Mouse (Mus musculus): ENCODE measurements around the gene Sema4a. TPM values are rescaled to one million over a fixed set of nuclear protein-coding genes. Genes with fewer than 3 reads are reported as not detected.
A peak's percentile ranks its signal among the peaks of the same experiment; 100 is the strongest.

Sema4a gene
- total and polyA plus RNA-seq, 3 experiments = 33.5 to 45.3 TPM; not detected in 1

DNA sequence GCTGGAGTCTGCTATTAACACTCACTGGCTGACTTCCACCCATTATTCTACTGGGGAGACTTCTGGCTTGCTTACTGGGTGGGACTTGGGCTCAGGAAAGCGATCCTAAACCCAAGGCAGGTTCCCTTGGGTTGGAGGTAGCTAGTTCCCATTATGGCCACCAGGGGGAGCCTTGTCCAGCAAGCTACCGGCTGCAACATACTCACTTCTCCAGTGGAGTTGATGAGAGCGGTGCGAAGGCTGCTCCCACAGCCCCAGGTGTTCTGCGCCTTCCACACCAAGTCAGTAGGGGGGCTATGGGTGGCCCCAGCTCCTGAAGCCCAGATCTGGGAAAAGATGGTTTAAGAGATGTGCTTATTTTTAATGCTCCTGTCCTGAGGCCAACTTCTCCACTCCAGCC lies 22.6 kb upstream of the Sema4a start (continued):
- TF ChIP-seq E2F4 (IDR thresholded peaks at IDR 0.05; ENCODE audit: borderline replicate concordance, low read depth, low read length) (no peak), MEF2A (IDR thresholded peaks at IDR 0.05; ENCODE audit: extremely low read depth, insufficient replicate concordance, low read depth, low read length, poor library complexity, severe bottlenecking) (no peak), TAL1 (IDR thresholded peaks at IDR 0.05; ENCODE audit: low read length) (no peak), NELFE (IDR thresholded peaks at IDR 0.05; ENCODE audit: low read depth, low read length) (no peak), SMC3 (IDR thresholded peaks at IDR 0.05; ENCODE audit: low read depth, low read length) (peak; percentile 99), CTCF (IDR thresholded peaks at IDR 0.05 in 2 of 3, conservative IDR thresholded peaks at IDR 0.05 in 1 of 3; ENCODE audit: control insufficient read depth in 1 of 3, insufficient read depth in 1 of 3, low read depth in 2 of 3, low read length in 3 of 3, poor library complexity in 1 of 3, severe bottlenecking in 1 of 3) (peak; percentile 98 to 99 (median 99)), UBTF (IDR thresholded peaks at IDR 0.05; ENCODE audit: borderline replicate concordance, insufficient read depth, low read depth, low read length) (no peak), MXI1 (IDR thresholded peaks at IDR 0.05; ENCODE audit: low read depth, low read length) (peak; percentile 90), ZC3H11A (IDR thresholded peaks at IDR 0.05; ENCODE audit: low read depth, low read length) (peak; percentile 94), JUND (IDR thresholded peaks at IDR 0.05; ENCODE audit: low read depth, low read length) (no peak), ZMIZ1 (IDR thresholded peaks at IDR 0.05; ENCODE audit: low read depth, low read length) (no peak), ZKSCAN1 (IDR thresholded peaks at IDR 0.05; ENCODE audit: low read depth, low read length) (no peak)

DNA sequence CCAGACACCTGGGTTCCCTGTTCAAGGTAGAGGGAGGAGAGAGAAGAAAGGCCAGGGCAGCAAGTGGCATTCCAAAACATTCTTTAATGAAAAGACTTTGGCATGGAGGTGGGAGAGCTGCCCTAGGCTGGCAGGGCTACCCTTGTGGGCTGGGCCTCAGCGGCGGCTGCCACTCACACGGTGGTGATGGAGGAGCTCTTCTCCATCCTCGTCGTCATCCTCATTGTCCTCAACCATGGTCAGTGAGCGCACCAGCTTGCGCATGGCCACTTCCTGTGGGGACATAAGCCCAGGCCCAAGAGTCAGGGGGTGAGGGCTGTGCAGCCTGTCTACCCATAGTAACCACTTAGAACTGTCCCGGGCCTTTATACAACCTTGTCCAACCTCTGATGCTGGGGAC lies 22.2 kb upstream of the Sema4a start:
- Histone ChIP-seq H3K4me3 (ENCODE audit: control insufficient read depth in 1 of 2, insufficient read depth in 1 of 2, low read depth in 2 of 2, low read length in 2 of 2) (no peak overlapping the region), H3K27me3 (ENCODE audit: control insufficient read depth in 1 of 2, insufficient read depth in 2 of 2, low read length in 2 of 2) (no peaks in the 10 kb centered on the region), H3K27ac (ENCODE audit: control insufficient read depth, low read depth, low read length) (no peak overlapping the region), H3K9me3 (replicated peaks; ENCODE audit: insufficient read depth, low read length) (no peaks in the 10 kb centered on the region), H3K79me2 (ENCODE audit: control insufficient read depth, insufficient read depth, low read length, poor library complexity) (no peaks in the 10 kb centered on the region), H3K9ac (ENCODE audit: control insufficient read depth, low read depth, low read length, poor library complexity, severe bottlenecking) (no peak overlapping the region), H3K4me1 (ENCODE audit: control insufficient read depth in 1 of 2, insufficient read depth in 2 of 2, low read length in 2 of 2) (no peaks in the 10 kb centered on the region), H3K36me3 (ENCODE audit: control insufficient read depth in 1 of 2, insufficient read depth in 2 of 2, low read length in 2 of 2) (peaks cover 0 to 2% of the 10 kb centered on the region in 2 experiments; a peak in 2 of 4 replicates)
- TF ChIP-seq MYC (IDR thresholded peaks at IDR 0.05; ENCODE audit: low read depth, low read length) (no peak), POLR2AphosphoS5 (IDR thresholded peaks at IDR 0.05; ENCODE audit: borderline replicate concordance, low read depth, low read length) (no peak), KAT2A (conservative IDR thresholded peaks at IDR 0.05; ENCODE audit: low read depth, low read length) (no peak), MAFK (IDR thresholded peaks at IDR 0.05; ENCODE audit: borderline replicate concordance, low read depth, low read length) (no peak), USF1 (IDR thresholded peaks at IDR 0.05; ENCODE audit: low read depth, low read length) (no peak), E2F4 (IDR thresholded peaks at IDR 0.05; ENCODE audit: borderline replicate concordance, low read depth, low read length) (no peak), UBTF (IDR thresholded peaks at IDR 0.05; ENCODE audit: borderline replicate concordance, insufficient read depth, low read depth, low read length) (no peak), NRF1 (IDR thresholded peaks at IDR 0.05; ENCODE audit: insufficient read depth, low read depth, low read length, poor library complexity, severe bottlenecking) (no peak), SMC3 (IDR thresholded peaks at IDR 0.05; ENCODE audit: low read depth, low read length) (no peak), NELFE (IDR thresholded peaks at IDR 0.05; ENCODE audit: low read depth, low read length) (no peak)
- no peak for DNase-seq (ENCODE audit: low read depth, low spot score)

All from MEL (cell line).